Mouse (Mus musculus) bone marrow macrophage, adult 2 months (primary cell): ENCODE results near the gene Slc1a2.

Source experiments
- CTCF ChIP-seq: IDR thresholded peaks from 2 replicates; pipeline ENCODE4 v1.5.1; 2012; ENCODE audit warnings: low read depth, mild to moderate bottlenecking, low read length, moderate library complexity
- POLR2A ChIP-seq: IDR thresholded peaks from 2 replicates; pipeline ENCODE4 v1.6.1; 2012; ENCODE audit warnings: mild to moderate bottlenecking, low read depth, low read length, borderline replicate concordance

DNA sequence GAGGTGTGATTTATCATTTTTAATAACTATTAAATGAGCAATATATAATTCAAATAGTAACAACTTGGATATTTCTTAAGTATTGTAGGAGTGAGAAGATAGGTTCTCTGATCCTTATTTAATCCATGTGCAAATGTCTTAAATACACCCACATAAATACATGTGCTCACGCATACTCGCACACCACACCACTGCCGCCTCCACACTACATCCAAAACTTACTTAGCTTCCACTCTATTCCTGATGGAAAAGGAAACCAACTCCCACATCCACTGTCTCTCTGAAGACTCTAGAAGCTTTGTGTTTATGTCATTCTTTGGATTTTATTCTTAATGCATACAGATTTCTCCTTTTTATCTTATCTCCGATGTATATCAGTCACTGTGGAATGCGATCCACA is 113.8 kb downstream of the Slc1a2 start:
- TF ChIP-seq CTCF (no peak), POLR2A (no peak)
